8 mouse cellular contexts compared by ENCODE assay signal in genomic region chr12:79625699-79626554, GRCm38 (mm10).
A peak's percentile ranks its signal among the peaks of the same experiment; 100 is the strongest.
DNase-seq lines count a peak whose midpoint lies in the region; ATAC-seq and TF ChIP-seq lines count a peak whose summit lies in the region.

No protein-coding gene starts in this region.

- no peaks in the 10 kb centered on the region for H3K27me3 ChIP-seq in lung, embryonic 15.5 days
- H3K27me3 ChIP-seq in hindbrain, embryonic 13.5 days = no peaks in the 10 kb centered on the region

- intact Hi-C loops in gastrocnemius, postnatal 14 days (cut with DNase I; ENCODE audit: low total_unique reads) = no loop called here

- no peak for ATAC-seq in lung, embryonic 15.5 days (ENCODE audit: borderline replicate concordance, extremely low read depth, low FRiP score, low TSS enrichment)
- ATAC-seq in hindbrain, embryonic 13.5 days (ENCODE audit: low FRiP score) = no peak
- ATAC-seq in megakaryocyte progenitor cell, adult 5-6 weeks (replicated peaks; ENCODE audit: poor library complexity) = peak; percentile 40; the same call in 1 of the 2 replicates

- TF ChIP-seq CTCF in bone marrow macrophage, adult 2 months (IDR thresholded peaks at IDR 0.05; ENCODE audit: low read depth, low read length) = no peak

- TF ChIP-seq POLR2A in bone marrow macrophage, adult 2 months (IDR thresholded peaks at IDR 0.05; ENCODE audit: borderline replicate concordance, low read depth, low read length) = no peak

- no peak overlapping the region for H3K9ac ChIP-seq in lung, embryonic 15.5 days
- H3K9ac ChIP-seq in hindbrain, embryonic 13.5 days = no peak overlapping the region

- no peak for DNase-seq in lung, postnatal 14 days
- DNase-seq in gastrocnemius, postnatal 14 days = no peak
- DNase-seq in right cerebral cortex, postnatal 14 days = no peak
- no peak for DNase-seq in retina, embryonic 14.5 days (ENCODE audit: low spot score)

- H3K27ac ChIP-seq in lung, embryonic 15.5 days = peak overlapping the region; percentile 52
- H3K27ac ChIP-seq in bone marrow macrophage, adult 2 months (ENCODE audit: insufficient read depth, low read depth, low read length) = peak overlapping the region; percentile 88
- H3K27ac ChIP-seq in hindbrain, embryonic 13.5 days = peak overlapping the region; percentile 4; the same call in 1 of the 2 replicates

- WGBS in lung, embryonic 15.5 days = 40% methylated on average over 7 of the region's 7 CpGs
- WGBS in hindbrain, embryonic 13.5 days = 11% methylated on average over 7 of the region's 7 CpGs

- no peak overlapping the region for H3K4me2 ChIP-seq in lung, embryonic 15.5 days
- no peak overlapping the region for H3K4me2 ChIP-seq in hindbrain, embryonic 13.5 days

- peaks cover 35% of the 10 kb centered on the region for H3K4me1 ChIP-seq in lung, embryonic 15.5 days
- H3K4me1 ChIP-seq in bone marrow macrophage, adult 2 months (ENCODE audit: control insufficient read depth, insufficient read depth, low read length) = peaks cover 47% of the 10 kb centered on the region
- peaks cover 7% of the 10 kb centered on the region for H3K4me1 ChIP-seq in hindbrain, embryonic 13.5 days (replicated peaks)

- H3K9me3 ChIP-seq in lung, embryonic 15.5 days = no peaks in the 10 kb centered on the region
- H3K9me3 ChIP-seq in hindbrain, embryonic 13.5 days = no peaks in the 10 kb centered on the region

- no peaks in the 10 kb centered on the region for H3K36me3 ChIP-seq in lung, embryonic 15.5 days
- H3K36me3 ChIP-seq in hindbrain, embryonic 13.5 days = no peaks in the 10 kb centered on the region

- H3K4me3 ChIP-seq in lung, embryonic 15.5 days = no peak overlapping the region
- no peak overlapping the region for H3K4me3 ChIP-seq in bone marrow macrophage, adult 2 months (ENCODE audit: insufficient read depth, low read length)
- H3K4me3 ChIP-seq in hindbrain, embryonic 13.5 days = no peak overlapping the region

Comparison
In these comparisons a context has a peak if more than half of its experiments do, and no peak if none do; other contexts are left out.
1. H3K27ac ChIP-seq: peak in every context shown above with its lines; median percentile 88 in bone marrow macrophage, adult 2 months; 52 in lung, embryonic 15.5 days; 4 in hindbrain, embryonic 13.5 days.